Mouse (Mus musculus): ENCODE measurements around the gene Sgk1. TPM values are rescaled to one million over a fixed set of nuclear protein-coding genes. Genes with fewer than 3 reads are reported as not detected.
A peak's percentile ranks its signal among the peaks of the same experiment; 100 is the strongest.

Sgk1 gene
- total and polyA plus RNA-seq, 2 experiments from 2014 or later, result 46.6 to 65.4 TPM

GRCm38 (mm10) chr10:21936513-21937221 is 54.7 kb downstream of the Sgk1 start:
- H3K36me3 ChIP-seq (ENCODE audit: insufficient read depth, low read length), result no peaks in the 10 kb centered on the region
- no peak for TF ChIP-seq CTCF (IDR thresholded peaks at IDR 0.05)
- 50% methylated on average over 12 of the region's 12 CpGs for WGBS
- H3K27ac ChIP-seq (ENCODE audit: low read depth, low read length), result no peak overlapping the region
- H3K4me3 ChIP-seq (ENCODE audit: low read depth, low read length), result no peak overlapping the region
- no peaks in the 10 kb centered on the region for H3K27me3 ChIP-seq (ENCODE audit: insufficient read depth, low read length)
- ATAC-seq (ENCODE audit: low FRiP score) (no peak), DNase-seq (ENCODE audit: low spot score) (no peak)
- H3K9me3 ChIP-seq (ENCODE audit: low read length), result no peaks in the 10 kb centered on the region
- H3K4me2 ChIP-seq (ENCODE audit: low read depth, low read length, poor library complexity, severe bottlenecking), result no peak overlapping the region
- no peak overlapping the region for H3K9ac ChIP-seq (replicated peaks; ENCODE audit: low read length, poor library complexity, severe bottlenecking)
- H3K4me1 ChIP-seq (ENCODE audit: insufficient read depth, low read length), result no peaks in the 10 kb centered on the region

DNA sequence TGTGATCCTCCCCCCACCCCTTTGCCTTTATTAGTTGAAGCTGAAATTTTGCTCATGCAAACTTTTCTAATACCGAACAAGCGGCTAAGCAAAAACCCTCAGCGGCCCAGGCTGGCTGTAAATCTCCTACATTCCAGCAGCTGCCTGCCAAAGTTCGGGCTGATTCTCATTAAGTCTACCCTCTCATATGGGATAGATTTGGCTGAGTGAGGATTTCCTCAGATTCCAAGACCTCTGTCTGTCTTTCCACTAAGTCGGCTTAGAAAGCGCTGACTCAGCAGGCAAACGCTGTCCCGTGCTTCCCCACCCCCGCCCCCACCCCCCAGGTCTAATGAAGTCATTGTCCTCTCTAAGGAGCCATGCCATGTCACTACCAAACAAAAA is 55.2 kb downstream of the Sgk1 start:
- Histone ChIP-seq H3K36me3 (ENCODE audit: insufficient read depth, low read length) (no peaks in the 10 kb centered on the region), H3K27ac (ENCODE audit: low read depth, low read length) (no peak overlapping the region), H3K4me1 (ENCODE audit: insufficient read depth, low read length) (no peaks in the 10 kb centered on the region), H3K9me3 (ENCODE audit: low read length) (no peaks in the 10 kb centered on the region), H3K27me3 (ENCODE audit: insufficient read depth, low read length) (no peaks in the 10 kb centered on the region), H3K4me3 (ENCODE audit: low read depth, low read length) (no peak overlapping the region), H3K9ac (replicated peaks; ENCODE audit: low read length, poor library complexity, severe bottlenecking) (no peak overlapping the region), H3K4me2 (ENCODE audit: low read depth, low read length, poor library complexity, severe bottlenecking) (no peak overlapping the region)
- WGBS, result 15% methylated on average over 9 of the region's 9 CpGs
- DNase-seq (ENCODE audit: low spot score) (peak; percentile 16), ATAC-seq (ENCODE audit: low FRiP score) (no peak)
- TF ChIP-seq CTCF (IDR thresholded peaks at IDR 0.05), result no peak

DNA sequence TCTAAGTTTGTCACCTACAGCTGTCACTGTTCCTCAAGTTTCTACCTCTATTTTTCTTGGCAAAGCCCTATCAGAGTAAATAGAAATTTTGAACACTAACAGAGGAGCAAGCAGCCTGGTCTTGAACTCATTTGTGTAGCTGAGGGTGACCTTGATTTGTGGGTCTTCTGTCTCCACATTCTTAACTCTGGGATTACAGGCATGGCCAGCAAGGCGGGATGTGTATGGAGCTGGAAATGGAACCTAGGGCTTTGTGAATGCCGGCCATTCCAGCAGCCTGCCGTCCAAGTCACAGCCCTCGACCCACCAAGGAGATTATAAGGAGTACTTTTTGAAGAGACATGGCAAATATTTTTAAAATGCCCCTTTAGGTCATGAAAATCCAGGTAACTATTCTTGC is 56.2 kb downstream of the Sgk1 start:
- H3K9ac ChIP-seq (replicated peaks; ENCODE audit: low read length, poor library complexity, severe bottlenecking), result no peak overlapping the region
- 64% methylated on average over 4 of the region's 4 CpGs for WGBS
- TF ChIP-seq CTCF (IDR thresholded peaks at IDR 0.05), result no peak
- no peaks in the 10 kb centered on the region for H3K27me3 ChIP-seq (ENCODE audit: insufficient read depth, low read length)
- no peak overlapping the region for H3K4me3 ChIP-seq (ENCODE audit: low read depth, low read length)
- ATAC-seq (ENCODE audit: low FRiP score), result no peak
- no peak overlapping the region for H3K27ac ChIP-seq (ENCODE audit: low read depth, low read length)
- no peaks in the 10 kb centered on the region for H3K4me1 ChIP-seq (ENCODE audit: insufficient read depth, low read length)
- H3K36me3 ChIP-seq (ENCODE audit: insufficient read depth, low read length), result no peaks in the 10 kb centered on the region
- DNase-seq (ENCODE audit: low spot score), result no peak
- no peak overlapping the region for H3K4me2 ChIP-seq (ENCODE audit: low read depth, low read length, poor library complexity, severe bottlenecking)
- no peaks in the 10 kb centered on the region for H3K9me3 ChIP-seq (ENCODE audit: low read length)

- H3K27ac ChIP-seq (ENCODE audit: low read depth, low read length), result no peak overlapping the region
- no peak for ATAC-seq (ENCODE audit: low FRiP score)
- H3K4me3 ChIP-seq (ENCODE audit: low read depth, low read length), result no peak overlapping the region
- no peak overlapping the region for H3K9ac ChIP-seq (replicated peaks; ENCODE audit: low read length, poor library complexity, severe bottlenecking)
- 81% methylated on average over 3 of the region's 3 CpGs for WGBS
- no peaks in the 10 kb centered on the region for H3K4me1 ChIP-seq (ENCODE audit: insufficient read depth, low read length)
- H3K4me2 ChIP-seq (ENCODE audit: low read depth, low read length, poor library complexity, severe bottlenecking), result no peak overlapping the region
- no peak for DNase-seq (ENCODE audit: low spot score)
- TF ChIP-seq CTCF (IDR thresholded peaks at IDR 0.05), result no peak
- H3K36me3 ChIP-seq (ENCODE audit: insufficient read depth, low read length), result no peaks in the 10 kb centered on the region
- H3K9me3 ChIP-seq (ENCODE audit: low read length), result no peaks in the 10 kb centered on the region
- H3K27me3 ChIP-seq (ENCODE audit: insufficient read depth, low read length), result no peaks in the 10 kb centered on the region
Observed at GRCm38 (mm10) chr10:21941235-21941634, 59.3 kb downstream of the Sgk1 start.

GRCm38 (mm10) chr10:21943145-21943700 is 61.2 kb downstream of the Sgk1 start:
- no peak for DNase-seq (ENCODE audit: low spot score)
- 95% methylated on average over 6 of the region's 6 CpGs for WGBS

GRCm38 (mm10) chr10:21945195-21945594 is 63.2 kb downstream of the Sgk1 start:
- ATAC-seq (ENCODE audit: low FRiP score) (no peak), DNase-seq (ENCODE audit: low spot score) (no peak)
- no peak overlapping the region for H3K27ac ChIP-seq (ENCODE audit: low read depth, low read length)
- H3K36me3 ChIP-seq (ENCODE audit: insufficient read depth, low read length), result no peaks in the 10 kb centered on the region
- no peak overlapping the region for H3K4me2 ChIP-seq (ENCODE audit: low read depth, low read length, poor library complexity, severe bottlenecking)
- H3K9me3 ChIP-seq (ENCODE audit: low read length), result no peaks in the 10 kb centered on the region
- 48% methylated on average over 1 of the region's 1 CpGs for WGBS
- H3K4me1 ChIP-seq (ENCODE audit: insufficient read depth, low read length), result no peaks in the 10 kb centered on the region
- H3K27me3 ChIP-seq (ENCODE audit: insufficient read depth, low read length), result no peaks in the 10 kb centered on the region
- no peak overlapping the region for H3K9ac ChIP-seq (replicated peaks; ENCODE audit: low read length, poor library complexity, severe bottlenecking)
- no peak for TF ChIP-seq CTCF (IDR thresholded peaks at IDR 0.05)
- H3K4me3 ChIP-seq (ENCODE audit: low read depth, low read length), result no peak overlapping the region

More at GRCm38 (mm10) chr10:21943145-21943700, 61.2 kb downstream of the Sgk1 start:
- TF ChIP-seq CTCF (IDR thresholded peaks at IDR 0.05), result no peak
- ATAC-seq (ENCODE audit: low FRiP score), result no peak
- Histone ChIP-seq H3K36me3 (ENCODE audit: insufficient read depth, low read length) (no peaks in the 10 kb centered on the region), H3K4me3 (ENCODE audit: low read depth, low read length) (no peak overlapping the region), H3K9me3 (ENCODE audit: low read length) (no peaks in the 10 kb centered on the region), H3K4me1 (ENCODE audit: insufficient read depth, low read length) (no peaks in the 10 kb centered on the region), H3K9ac (replicated peaks; ENCODE audit: low read length, poor library complexity, severe bottlenecking) (no peak overlapping the region), H3K27me3 (ENCODE audit: insufficient read depth, low read length) (no peaks in the 10 kb centered on the region), H3K27ac (ENCODE audit: low read depth, low read length) (no peak overlapping the region), H3K4me2 (ENCODE audit: low read depth, low read length, poor library complexity, severe bottlenecking) (no peak overlapping the region)

Data from midbrain, postnatal 0 days (tissue).